Mouse (Mus musculus): ENCODE results near the gene Knstrn. TPM values are rescaled to one million over a fixed set of nuclear protein-coding genes. Genes with fewer than 3 reads are reported as not detected.

The Knstrn gene
- polyA plus RNA-seq, 1 experiment from 2014 or later: 184 TPM

DNA sequence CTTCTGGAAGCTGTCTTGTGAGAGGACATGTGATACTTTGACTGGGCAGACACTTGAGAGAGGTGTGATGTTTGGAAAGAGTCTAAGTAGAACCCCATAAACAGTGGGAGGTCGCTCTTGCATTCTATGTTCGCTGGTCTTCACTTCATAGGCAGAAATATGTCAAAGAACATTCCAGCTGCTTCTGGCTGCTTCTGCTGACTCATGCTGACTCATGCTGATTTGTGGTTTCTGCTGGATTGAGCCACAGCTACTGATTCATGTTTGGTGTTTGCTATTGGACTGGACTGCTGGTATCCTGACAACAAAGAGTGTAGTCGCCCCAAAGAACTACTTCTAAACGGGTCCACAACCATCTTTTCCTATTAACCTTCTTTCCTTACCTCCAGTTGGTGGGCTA, 28.0 kb downstream of the Knstrn start:
- Histone ChIP-seq H3K36me3 (no peaks in the 10 kb centered on the region), H3K4me3 (no peak overlapping the region), H3K27me3 (ENCODE audit: low read depth, poor library complexity, severe bottlenecking) (no peaks in the 10 kb centered on the region), H3K9me3 (replicated peaks) (no peaks in the 10 kb centered on the region), H3K4me1 (peaks cover 5% of the 10 kb centered on the region), H3K27ac (replicated peaks) (no peak overlapping the region)
- DNase-seq (ENCODE audit: low spot score): no peak
- 87% methylated on average over 4 of the region's 4 CpGs for WGBS

DNA sequence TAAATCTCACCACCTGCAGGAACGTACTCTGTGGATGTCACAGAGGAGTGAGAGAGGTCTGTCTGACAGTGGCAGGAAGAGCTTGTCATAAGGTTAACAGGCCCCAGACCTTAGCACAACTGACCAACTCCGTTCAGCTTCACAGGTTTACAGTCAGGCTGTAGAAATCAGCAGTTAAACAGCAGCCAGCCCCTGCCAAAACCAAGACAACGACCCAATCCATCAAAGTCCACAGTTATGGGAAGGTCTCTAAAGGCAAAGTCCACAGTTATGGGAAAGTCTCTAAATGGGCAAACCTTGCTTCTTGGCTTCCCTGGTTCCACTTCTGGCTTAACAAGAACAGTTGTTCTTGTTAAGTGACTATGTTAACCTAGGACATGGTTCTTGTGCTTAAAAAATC, 30.6 kb downstream of the Knstrn start:
- H3K27ac ChIP-seq (replicated peaks): no peak overlapping the region
- WGBS: 86% methylated on average over 3 of the region's 3 CpGs
- H3K27me3 ChIP-seq (ENCODE audit: low read depth, poor library complexity, severe bottlenecking): no peaks in the 10 kb centered on the region
- H3K36me3 ChIP-seq: no peaks in the 10 kb centered on the region
- no peaks in the 10 kb centered on the region for H3K4me1 ChIP-seq
- no peaks in the 10 kb centered on the region for H3K9me3 ChIP-seq (replicated peaks)
- no peak for DNase-seq (ENCODE audit: low spot score)
- no peak overlapping the region for H3K4me3 ChIP-seq

DNA sequence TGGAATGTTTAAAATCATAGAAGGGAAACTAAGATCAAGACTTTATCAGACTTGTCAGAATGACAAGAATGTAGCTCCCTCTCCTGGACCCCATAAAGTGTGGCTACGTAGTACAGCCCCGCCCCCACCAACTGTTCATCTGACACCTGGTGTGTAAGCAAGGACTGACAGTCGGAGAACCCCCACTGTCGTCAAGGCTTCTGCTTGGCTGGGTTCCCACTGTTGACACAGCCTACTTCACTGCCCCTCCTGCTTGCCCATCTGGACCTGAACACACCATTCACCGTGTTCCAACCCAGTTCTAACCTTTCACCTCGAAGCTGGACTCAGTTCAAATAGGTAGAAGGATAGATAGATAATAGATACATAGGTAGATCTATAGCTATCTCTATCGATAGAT, 32.4 kb downstream of the Knstrn start:
- no peak overlapping the region for H3K27ac ChIP-seq (replicated peaks)
- H3K4me3 ChIP-seq: no peak overlapping the region
- H3K9me3 ChIP-seq (replicated peaks): no peaks in the 10 kb centered on the region
- H3K4me1 ChIP-seq: no peaks in the 10 kb centered on the region
- H3K27me3 ChIP-seq (ENCODE audit: low read depth, poor library complexity, severe bottlenecking): no peaks in the 10 kb centered on the region
- 72% methylated on average over 7 of the region's 7 CpGs for WGBS
- no peaks in the 10 kb centered on the region for H3K36me3 ChIP-seq
- DNase-seq (ENCODE audit: low spot score): no peak

DNA sequence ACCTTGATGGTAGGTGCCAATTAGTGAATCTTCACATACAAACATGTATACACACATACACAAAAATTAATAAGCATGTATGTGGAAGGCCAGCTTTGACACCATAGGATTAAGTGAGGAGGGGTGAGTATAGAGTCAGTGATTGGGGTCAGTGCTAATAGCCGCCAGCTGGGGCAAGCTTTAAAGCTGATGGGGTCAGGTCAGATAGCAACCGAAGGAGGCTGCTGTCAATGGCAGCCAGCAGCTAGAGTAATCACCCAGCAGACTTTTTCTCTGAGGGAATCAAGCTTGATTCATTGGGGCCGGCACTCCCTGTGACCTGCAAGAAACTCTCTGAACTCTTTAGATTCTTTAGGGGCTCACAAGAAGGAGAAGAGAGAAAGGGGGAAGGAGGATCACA, 38.0 kb downstream of the Knstrn start:
- no peak overlapping the region for H3K27ac ChIP-seq (replicated peaks)
- H3K4me3 ChIP-seq: no peak overlapping the region
- no peaks in the 10 kb centered on the region for H3K27me3 ChIP-seq (ENCODE audit: low read depth, poor library complexity, severe bottlenecking)
- no peaks in the 10 kb centered on the region for H3K36me3 ChIP-seq
- no peak for DNase-seq (ENCODE audit: low spot score)
- H3K4me1 ChIP-seq: peaks cover 4% of the 10 kb centered on the region
- 23% methylated on average over 3 of the region's 3 CpGs for WGBS
- no peaks in the 10 kb centered on the region for H3K9me3 ChIP-seq (replicated peaks)

DNA sequence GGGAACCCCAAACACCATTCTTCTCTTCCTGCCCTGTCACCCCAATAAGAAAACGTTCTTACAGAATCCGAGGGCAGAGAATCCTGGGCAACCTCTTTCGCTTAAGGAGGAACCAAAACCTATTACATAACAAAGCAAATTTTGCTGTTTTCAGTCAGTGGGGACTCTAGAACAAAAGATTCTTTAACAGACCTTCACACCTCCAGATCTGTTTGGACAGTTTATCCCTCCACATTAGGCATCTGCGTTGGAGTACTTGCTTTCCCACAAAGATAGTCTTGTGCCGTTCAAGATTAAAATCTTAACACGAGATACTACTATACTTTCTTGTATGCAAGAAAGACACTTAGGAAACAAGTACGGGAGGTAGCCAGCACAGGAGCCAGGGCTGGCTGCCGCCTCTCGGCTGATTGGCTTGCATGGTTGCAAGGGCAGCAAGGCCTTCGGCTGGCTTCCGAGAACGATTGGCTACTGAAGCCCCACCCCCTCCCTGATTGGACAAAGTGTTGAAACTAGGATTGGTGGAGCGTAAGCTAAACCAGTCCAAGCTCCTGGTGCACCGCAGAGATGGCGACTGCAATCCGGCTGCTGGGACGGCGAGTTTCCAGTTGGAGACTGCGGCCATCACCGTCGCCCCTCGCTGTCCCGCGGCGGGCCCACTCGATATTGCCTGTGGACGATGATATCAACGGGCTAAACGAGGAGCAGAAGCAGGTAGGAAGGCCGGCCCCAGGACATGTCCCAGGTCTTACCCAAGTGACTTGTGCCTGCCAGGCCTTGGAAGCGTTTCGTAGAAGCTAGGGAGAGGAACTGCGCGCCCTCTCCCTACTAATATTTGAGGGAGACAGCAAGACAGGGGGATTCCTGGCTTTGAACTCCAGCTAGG, 47.9 kb downstream of the Knstrn start, which contains the start of gene Ivd:
Ivd (plus strand) TSS at position 501 of the 886 bp plus-strand sequence.
- Histone ChIP-seq H3K9me3 (replicated peaks) (no peaks in the 10 kb centered on the region), H3K27ac (replicated peaks) (peak within 1 kb of the TSS; percentile 88), H3K27me3 (ENCODE audit: low read depth, poor library complexity, severe bottlenecking) (no peaks in the 10 kb centered on the region), H3K4me1 (peaks cover 26% of the 10 kb centered on the region), H3K36me3 (peaks cover 17% of the 10 kb centered on the region), H3K4me3 (peak within 1 kb of the TSS; percentile 79)
- DNase-seq (ENCODE audit: low spot score): peak; percentile 93
- WGBS: under 1% methylated on average over 34 of the region's 34 CpGs

DNA sequence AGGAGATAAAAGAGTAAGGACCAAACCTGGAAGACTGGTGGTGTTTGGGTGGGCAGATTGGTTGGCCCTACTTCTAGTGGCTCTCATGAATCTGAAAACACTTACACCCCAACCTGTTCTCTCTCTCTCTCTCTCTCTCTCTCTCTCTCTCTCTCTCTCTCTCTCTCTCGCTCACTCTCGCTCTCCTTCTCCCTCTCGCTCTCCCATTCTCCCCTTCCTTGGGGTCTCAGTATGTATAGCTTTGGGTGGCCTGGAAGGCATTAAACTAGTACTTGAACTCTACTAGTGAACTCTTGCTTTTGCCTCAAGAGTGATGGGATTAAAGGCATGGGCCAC, 48.5 kb downstream of the Knstrn start:
- H3K27ac ChIP-seq (replicated peaks): peak overlapping the region; percentile 88
- H3K36me3 ChIP-seq: peaks cover 17% of the 10 kb centered on the region
- DNase-seq (ENCODE audit: low spot score): no peak
- 21% methylated on average over 2 of the region's 3 CpGs for WGBS
- no peaks in the 10 kb centered on the region for H3K27me3 ChIP-seq (ENCODE audit: low read depth, poor library complexity, severe bottlenecking)
- peak overlapping the region; percentile 79 for H3K4me3 ChIP-seq
- no peaks in the 10 kb centered on the region for H3K9me3 ChIP-seq (replicated peaks)
- H3K4me1 ChIP-seq: peaks cover 26% of the 10 kb centered on the region

DNA sequence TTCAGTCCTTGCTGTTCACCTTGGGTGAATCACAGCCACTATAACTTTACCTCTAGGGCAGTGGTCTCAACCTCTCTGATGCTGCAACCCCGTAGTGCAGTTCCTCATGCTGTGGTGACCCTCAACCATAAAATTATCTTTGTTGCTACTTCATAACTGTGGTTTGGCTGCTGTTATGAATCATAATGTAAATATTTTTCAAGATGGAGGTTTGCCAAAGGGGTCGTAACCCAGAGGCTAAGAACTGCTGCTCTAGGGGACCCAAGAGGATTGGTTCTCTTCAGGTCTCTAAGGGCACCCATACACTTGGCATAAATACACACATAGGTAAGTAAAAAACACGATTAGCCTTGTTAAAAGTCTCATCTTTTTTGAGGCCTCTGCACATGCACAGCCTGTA, 56.8 kb downstream of the Knstrn start:
- WGBS: 88% methylated on average over 3 of the region's 3 CpGs
- no peaks in the 10 kb centered on the region for H3K9me3 ChIP-seq (replicated peaks)
- peaks cover 73% of the 10 kb centered on the region for H3K36me3 ChIP-seq
- H3K4me1 ChIP-seq: no peaks in the 10 kb centered on the region
- DNase-seq (ENCODE audit: low spot score): no peak
- no peaks in the 10 kb centered on the region for H3K27me3 ChIP-seq (ENCODE audit: low read depth, poor library complexity, severe bottlenecking)
- H3K4me3 ChIP-seq: no peak overlapping the region
- no peak overlapping the region for H3K27ac ChIP-seq (replicated peaks)

DNA sequence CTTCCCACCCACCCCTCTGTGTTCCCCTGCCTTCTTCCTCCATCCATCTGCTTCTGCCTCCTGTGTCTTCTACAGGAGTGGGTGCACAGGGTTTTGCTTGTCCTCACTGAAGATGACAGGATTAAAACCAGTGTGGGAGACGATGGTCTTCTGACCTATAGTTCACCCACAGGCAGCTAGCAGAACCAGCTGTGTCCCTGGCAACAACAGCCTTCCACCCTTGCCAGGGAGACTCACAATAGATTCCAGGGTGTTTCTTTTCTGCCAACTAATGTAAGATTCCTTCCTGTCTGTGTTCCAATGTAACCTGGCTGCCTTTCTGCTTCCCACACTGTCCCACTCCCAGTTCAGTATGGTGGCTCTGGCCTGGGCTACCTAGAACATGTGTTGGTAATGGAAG, 57.2 kb downstream of the Knstrn start:
- no peak for DNase-seq (ENCODE audit: low spot score)
- Histone ChIP-seq H3K9me3 (replicated peaks) (no peaks in the 10 kb centered on the region), H3K27me3 (ENCODE audit: low read depth, poor library complexity, severe bottlenecking) (no peaks in the 10 kb centered on the region), H3K4me3 (no peak overlapping the region), H3K4me1 (no peaks in the 10 kb centered on the region), H3K27ac (replicated peaks) (no peak overlapping the region), H3K36me3 (peaks cover 74% of the 10 kb centered on the region)
- WGBS: 90% methylated on average over 1 of the region's 1 CpGs

DNA sequence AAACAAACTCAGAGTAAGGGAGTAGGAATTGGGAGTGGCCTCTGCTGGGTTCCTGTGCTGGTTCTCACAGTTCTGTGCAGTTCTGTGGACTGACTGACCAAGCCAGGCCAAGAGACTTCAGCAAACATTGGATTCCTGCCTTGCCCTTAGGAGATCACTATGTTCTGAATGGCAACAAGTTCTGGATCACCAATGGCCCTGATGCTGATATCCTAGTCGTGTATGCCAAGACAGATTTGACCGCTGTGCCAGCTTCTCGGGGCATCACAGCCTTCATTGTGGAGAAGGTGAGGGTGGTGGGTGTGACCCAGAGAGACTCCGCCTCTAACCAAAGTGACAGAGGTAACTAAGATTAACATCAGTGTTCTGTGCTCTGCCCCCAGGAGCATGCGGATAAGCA, 59.2 kb downstream of the Knstrn start:
- no peak for DNase-seq (ENCODE audit: low spot score)
- Histone ChIP-seq H3K27me3 (ENCODE audit: low read depth, poor library complexity, severe bottlenecking) (no peaks in the 10 kb centered on the region), H3K4me3 (no peak overlapping the region), H3K9me3 (replicated peaks) (no peaks in the 10 kb centered on the region), H3K27ac (replicated peaks) (no peak overlapping the region), H3K4me1 (no peaks in the 10 kb centered on the region), H3K36me3 (peaks cover 89% of the 10 kb centered on the region)
- 92% methylated on average over 5 of the region's 5 CpGs for WGBS

DNA sequence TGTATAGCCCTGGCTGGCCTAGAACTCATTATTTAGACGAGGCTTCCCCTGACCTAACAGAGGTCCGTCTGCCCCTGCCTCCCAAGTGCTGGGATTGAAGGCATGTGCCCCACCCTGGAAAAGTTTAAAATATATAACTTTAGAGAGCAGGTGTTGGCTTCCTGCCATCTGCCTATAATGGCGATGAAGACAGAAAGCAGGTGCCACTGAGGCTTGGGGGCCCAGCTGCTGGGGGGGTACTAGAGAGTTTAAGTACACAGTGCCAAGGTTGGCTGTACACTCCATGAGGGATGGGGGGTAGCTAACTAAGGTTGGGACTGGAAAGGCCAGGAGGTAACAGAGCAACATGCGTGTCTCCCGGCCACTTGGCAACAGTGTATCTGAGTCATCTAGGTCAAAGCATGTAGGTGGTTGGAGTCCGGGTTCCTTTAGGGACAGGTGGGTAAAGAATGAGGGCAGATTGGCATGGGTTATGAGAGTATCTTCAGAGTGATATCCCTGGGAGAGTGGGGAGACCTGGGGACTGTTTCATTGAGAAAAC, 60.2 kb downstream of the Knstrn start:
- no peak for DNase-seq (ENCODE audit: low spot score)
- Histone ChIP-seq H3K4me3 (no peak overlapping the region), H3K36me3 (peaks cover 91% of the 10 kb centered on the region), H3K27ac (replicated peaks) (no peak overlapping the region), H3K9me3 (replicated peaks) (no peaks in the 10 kb centered on the region), H3K27me3 (ENCODE audit: low read depth, poor library complexity, severe bottlenecking) (no peaks in the 10 kb centered on the region), H3K4me1 (no peaks in the 10 kb centered on the region)
- WGBS: 93% methylated on average over 6 of the region's 6 CpGs

DNA sequence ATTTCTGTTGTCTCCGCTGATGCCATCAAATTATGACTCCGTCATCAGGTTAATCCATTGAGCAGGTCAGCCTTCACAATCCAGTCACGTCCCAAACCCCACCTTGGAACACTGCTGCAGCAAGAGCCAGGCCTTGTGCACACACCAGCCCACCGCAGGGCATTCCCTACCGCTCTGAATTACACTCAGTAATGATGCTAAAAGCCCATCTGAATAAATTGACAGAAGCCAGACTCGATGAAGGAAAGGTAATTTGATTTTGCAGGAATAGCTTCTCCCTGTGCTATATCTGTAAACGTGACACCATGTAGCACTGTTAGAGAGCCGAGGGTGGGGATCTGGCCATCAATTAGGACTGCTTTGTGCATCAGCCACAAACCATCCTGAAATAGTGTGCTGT, 61.5 kb downstream of the Knstrn start:
- H3K27me3 ChIP-seq (ENCODE audit: low read depth, poor library complexity, severe bottlenecking): no peaks in the 10 kb centered on the region
- no peak overlapping the region for H3K27ac ChIP-seq (replicated peaks)
- no peaks in the 10 kb centered on the region for H3K9me3 ChIP-seq (replicated peaks)
- peaks cover 80% of the 10 kb centered on the region for H3K36me3 ChIP-seq
- H3K4me1 ChIP-seq: peaks cover 2% of the 10 kb centered on the region; the same call in 1 of the 2 replicates
- no peak for DNase-seq (ENCODE audit: low spot score)
- 91% methylated on average over 8 of the region's 8 CpGs for WGBS
- H3K4me3 ChIP-seq: no peak overlapping the region

DNA sequence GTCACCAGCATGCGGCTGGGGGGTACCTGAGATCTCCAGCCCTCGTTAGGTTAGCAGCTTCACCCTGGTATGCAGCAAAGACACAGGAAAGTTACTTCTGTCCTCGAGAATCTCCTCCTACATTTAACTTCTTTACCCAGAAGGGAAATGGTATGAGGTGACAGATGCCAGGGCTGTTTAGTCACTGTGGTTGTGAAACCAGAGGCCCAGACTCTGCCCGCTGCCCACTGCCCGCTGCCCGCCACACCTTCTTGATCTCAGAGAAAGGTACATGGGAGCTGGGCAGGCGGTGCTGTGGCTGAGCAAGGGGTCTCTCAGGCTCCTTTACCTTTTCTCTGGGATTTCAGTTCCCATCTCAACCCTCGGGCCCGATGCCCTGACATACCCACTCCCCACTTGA, 62.6 kb downstream of the Knstrn start:
- Histone ChIP-seq H3K9me3 (replicated peaks) (no peaks in the 10 kb centered on the region), H3K27me3 (ENCODE audit: low read depth, poor library complexity, severe bottlenecking) (no peaks in the 10 kb centered on the region), H3K36me3 (peaks cover 79% of the 10 kb centered on the region), H3K4me1 (peaks cover 5% of the 10 kb centered on the region; the same call in 1 of the 2 replicates), H3K27ac (replicated peaks) (no peak overlapping the region), H3K4me3 (no peak overlapping the region)
- DNase-seq (ENCODE audit: low spot score): no peak
- 90% methylated on average over 9 of the region's 9 CpGs for WGBS

DNA sequence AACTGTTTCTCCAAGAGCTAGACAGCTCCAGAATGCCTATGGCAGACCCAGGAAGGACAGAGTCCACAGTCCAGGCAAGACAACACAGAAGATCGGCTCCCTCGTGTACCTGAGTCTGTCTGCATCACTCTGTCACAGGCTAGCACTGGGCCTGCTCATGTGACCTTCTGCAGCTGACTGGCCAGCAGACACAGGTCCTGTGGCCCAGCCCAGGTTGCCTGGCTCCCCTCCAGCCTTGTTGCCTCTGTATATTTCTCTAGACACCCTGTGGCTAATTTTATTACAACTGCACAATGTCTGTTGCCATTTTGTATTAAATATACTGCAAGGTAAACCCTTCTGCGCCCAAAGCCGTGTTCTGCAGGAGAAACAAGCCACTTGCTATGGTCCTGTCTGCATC, 67.2 kb downstream of the Knstrn start:
- no peaks in the 10 kb centered on the region for H3K9me3 ChIP-seq (replicated peaks)
- H3K4me3 ChIP-seq: no peak overlapping the region
- H3K4me1 ChIP-seq: peaks cover 12% of the 10 kb centered on the region
- DNase-seq (ENCODE audit: low spot score): no peak
- no peak overlapping the region for H3K27ac ChIP-seq (replicated peaks)
- H3K27me3 ChIP-seq (ENCODE audit: low read depth, poor library complexity, severe bottlenecking): peaks cover 35% of the 10 kb centered on the region
- WGBS: 90% methylated on average over 4 of the region's 4 CpGs
- H3K36me3 ChIP-seq: peaks cover 36% of the 10 kb centered on the region
